Mouse (Mus musculus) stomach, embryonic 16.5 days (tissue): Measurements from ENCODE around the gene Hus1b. TPM values are rescaled to one million over a fixed set of nuclear protein-coding genes. Genes with fewer than 3 reads are reported as not detected.

Experiments
- ATAC-seq: fragments of 200-750 bp; cut with Nextera tagmentation; 2 replicates; pipeline ENCODE4 v1.8.0; 2017; ENCODE audit warnings: moderate number of reproducible peaks, moderate TSS enrichment; ENCODE audit not compliant: insufficient read depth, low FRiP score
- H3K27ac ChIP-seq: fragments of 300-500 bp; sonication (generic); 2 replicates; pipeline ENCODE4 v1.5.1; 2014; ENCODE audit warnings: low read length
- H3K27me3 ChIP-seq: fragments of 300-500 bp; sonication (generic); 2 replicates; pipeline ENCODE4 v1.6.1; 2014; ENCODE audit warnings: low read length, control low read depth, mixed read lengths; ENCODE audit not compliant: control insufficient read depth, insufficient read depth
- H3K36me3 ChIP-seq: fragments of 300-500 bp; sonication (generic); 2 replicates; pipeline ENCODE4 v1.6.1; 2014; ENCODE audit warnings: low read length; ENCODE audit not compliant: control insufficient read depth, insufficient read depth
- H3K4me1 ChIP-seq: fragments of 300-500 bp; sonication (generic); 2 replicates; pipeline ENCODE4 v1.6.1; 2014; ENCODE audit warnings: low read length, control low read depth, mixed read lengths; ENCODE audit not compliant: control insufficient read depth, insufficient read depth
- H3K4me2 ChIP-seq: fragments of 300-500 bp; sonication (generic); 2 replicates; pipeline ENCODE4 v1.6.1; 2014; ENCODE audit warnings: low read depth, low read length, mixed read lengths
- H3K4me3 ChIP-seq: fragments of 300-500 bp; sonication (generic); replicated peaks from 2 replicates; pipeline ENCODE4 v1.5.1; 2014; ENCODE audit warnings: mild to moderate bottlenecking, low read length
- H3K9ac ChIP-seq: fragments of 300-500 bp; sonication (generic); 2 replicates; pipeline ENCODE4 v1.6.1; 2014; ENCODE audit warnings: low read length
- H3K9me3 ChIP-seq: fragments of 300-500 bp; sonication (generic); replicated peaks from 2 replicates; pipeline ENCODE4 v1.6.1; 2016; ENCODE audit warnings: low read length, control low read depth; ENCODE audit not compliant: control insufficient read depth
- WGBS: fragments of 180-500 bp; shearing (Covaris S2); extraction: QIAGEN DNeasy Blood & Tissue Kit; methylation state at CpG from one replicate; pipeline ENCODE4 v1.1.7; 2014; 5-methylcytosine and 5-hydroxymethylcytosine counted together
- polyA plus RNA-seq: library from polyadenylated mRNA; unstranded; fragments of >200 nt; fragmentation: Nextera tagmentation; extraction: Ambion mirVana; gene quantifications from 2 replicates; pipeline ENCODE4 v1.2.1, GENCODE M21; 2015

Hus1b gene
- polyA plus RNA-seq, 1 experiment from 2014 or later = not detected

DNA sequence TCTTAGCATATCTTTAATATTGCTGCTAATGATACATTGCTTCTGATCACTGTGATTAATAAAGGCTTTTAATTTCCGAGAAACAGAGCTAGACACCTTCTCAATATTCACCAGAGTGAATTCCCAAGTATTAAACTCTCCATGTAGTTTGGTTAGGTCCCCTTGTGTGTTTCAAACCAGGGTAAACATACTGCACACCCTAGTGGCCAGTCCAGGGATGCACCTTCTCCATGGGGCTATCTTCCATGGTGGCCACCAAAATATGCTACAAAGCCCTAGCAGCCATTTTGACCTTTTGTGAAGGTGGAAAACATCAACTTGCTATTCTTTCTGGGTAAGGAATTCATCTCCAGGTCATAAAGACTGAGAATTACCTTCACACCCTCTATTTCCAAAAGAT lies 34.1 kb upstream of the Hus1b start:
- no peak overlapping the region for H3K27ac ChIP-seq
- no peaks in the 10 kb centered on the region for H3K9me3 ChIP-seq
- no peak overlapping the region for H3K4me3 ChIP-seq
- WGBS = 80% methylated on average over 1 of the region's 1 CpGs
- no peak for ATAC-seq
- no peak overlapping the region for H3K9ac ChIP-seq
- H3K27me3 ChIP-seq = no peaks in the 10 kb centered on the region
- peaks cover 11% of the 10 kb centered on the region; the same call in 1 of the 2 replicates for H3K4me1 ChIP-seq
- H3K36me3 ChIP-seq = no peaks in the 10 kb centered on the region
- no peak overlapping the region for H3K4me2 ChIP-seq

- H3K4me1 ChIP-seq = 0 out of 2 replicates have a peak, but pooled peaks cover 2% of the 10 kb centered on the region
- no peaks in the 10 kb centered on the region for H3K9me3 ChIP-seq
- H3K4me3 ChIP-seq = no peak overlapping the region
- no peaks in the 10 kb centered on the region for H3K36me3 ChIP-seq
- H3K27me3 ChIP-seq = no peaks in the 10 kb centered on the region
- H3K27ac ChIP-seq = no peak overlapping the region
- no peak overlapping the region for H3K4me2 ChIP-seq
- H3K9ac ChIP-seq = no peak overlapping the region
- ATAC-seq = no peak
- 58% methylated on average over 4 of the region's 4 CpGs for WGBS
These were observed 30.7 kb upstream of the Hus1b start for GRCm38 (mm10) chr13:30978224-30978623.

- Histone ChIP-seq H3K9ac (no peak overlapping the region), H3K4me1 (peaks cover 7% of the 10 kb centered on the region), H3K27me3 (no peaks in the 10 kb centered on the region), H3K9me3 (no peaks in the 10 kb centered on the region), H3K4me3 (no peak overlapping the region), H3K36me3 (no peaks in the 10 kb centered on the region), H3K27ac (no peak overlapping the region), H3K4me2 (no peak overlapping the region)
- 35% methylated on average over 8 of the region's 8 CpGs for WGBS
- ATAC-seq = no peak
These were observed 29.1 kb upstream of the Hus1b start for GRCm38 (mm10) chr13:30976536-30977084.

DNA sequence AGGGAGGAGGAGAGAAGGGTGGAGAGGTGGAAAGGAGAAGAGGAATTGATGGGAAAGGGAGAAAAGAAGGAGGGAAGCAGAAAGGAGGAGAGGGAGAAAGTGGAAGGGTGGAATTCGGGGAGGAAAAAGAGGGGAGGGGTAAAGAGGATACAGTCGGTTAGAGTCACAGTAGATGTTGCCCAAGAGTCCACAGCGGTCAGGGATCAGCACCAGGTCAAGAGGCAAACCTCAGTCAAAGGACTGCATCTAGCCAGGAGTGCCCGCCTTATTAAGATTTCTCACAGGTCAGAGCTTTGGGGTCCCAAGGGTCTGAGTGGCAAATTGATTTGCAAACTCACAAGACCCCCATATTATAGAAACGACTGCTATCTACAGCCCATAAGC lies 26.7 kb upstream of the Hus1b start:
- H3K9ac ChIP-seq = peak overlapping the region; percentile 79
- H3K9me3 ChIP-seq = no peaks in the 10 kb centered on the region
- H3K36me3 ChIP-seq = no peaks in the 10 kb centered on the region
- peak overlapping the region; percentile 66 for H3K4me3 ChIP-seq
- H3K4me1 ChIP-seq = peaks cover 10% of the 10 kb centered on the region
- H3K27ac ChIP-seq = peak overlapping the region; percentile 73; the same call in 1 of the 2 replicates
- H3K27me3 ChIP-seq = no peaks in the 10 kb centered on the region
- peak; percentile 11; the same call in 1 of the 2 replicates for ATAC-seq
- H3K4me2 ChIP-seq = peak overlapping the region; percentile 68
- 24% methylated on average over 5 of the region's 5 CpGs for WGBS

DNA sequence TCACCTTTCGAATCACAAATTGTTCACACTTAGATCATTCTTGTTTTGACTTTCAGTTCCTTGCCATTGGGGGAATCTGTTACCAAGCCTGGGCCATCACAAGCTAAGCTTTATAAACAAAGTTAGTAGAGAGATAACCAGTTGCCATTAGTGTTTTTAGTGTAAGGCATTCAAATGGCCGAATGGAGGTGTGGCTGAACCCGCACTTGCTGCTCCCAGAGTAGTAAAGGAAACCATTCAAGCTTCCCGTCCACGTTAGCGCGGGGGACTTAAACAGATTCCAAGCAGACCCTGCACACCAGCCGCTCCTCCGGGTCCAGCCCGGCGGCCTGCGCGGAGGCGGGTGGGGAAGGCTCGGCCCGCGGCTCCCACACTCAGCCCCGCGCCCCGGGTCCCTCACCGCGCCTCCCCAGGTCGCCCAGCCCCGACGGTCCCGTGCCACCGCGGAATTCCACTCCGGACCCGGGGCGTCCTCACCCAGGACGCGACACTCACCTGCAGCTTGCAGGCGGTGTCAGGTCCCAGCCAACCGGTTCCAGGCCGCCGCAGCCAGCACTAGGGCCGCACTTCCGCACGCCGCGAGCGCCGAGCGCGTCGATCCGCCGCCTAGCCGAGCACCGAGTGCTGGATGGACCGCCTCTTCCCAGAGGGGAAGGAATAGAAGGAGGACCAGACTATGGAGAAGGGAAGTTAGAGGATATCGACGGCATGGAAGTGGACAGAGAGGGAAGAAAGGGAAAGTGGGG lies 26.1 kb upstream of the Hus1b start, which contains the start of the genes Exoc2 and Gm5447:
TSS of gene Exoc2 (minus strand) at position 593 of the 746 bp plus-strand sequence.
TSS of gene Gm5447 (plus strand) at position 704 of the 746 bp plus-strand sequence.
- H3K4me3 ChIP-seq = peak within 1 kb of the TSS; percentile 66
- peak within 1 kb of the TSS; percentile 73 for H3K27ac ChIP-seq
- under 1% methylated on average over 54 of the region's 54 CpGs for WGBS
- H3K9me3 ChIP-seq = no peaks in the 10 kb centered on the region
- peak within 1 kb of the TSS; percentile 68 for H3K4me2 ChIP-seq
- H3K27me3 ChIP-seq = no peaks in the 10 kb centered on the region
- ATAC-seq = peak; percentile 94
- no peaks in the 10 kb centered on the region for H3K36me3 ChIP-seq
- H3K9ac ChIP-seq = peak within 1 kb of the TSS; percentile 79
- peaks cover 14% of the 10 kb centered on the region for H3K4me1 ChIP-seq

GRCm38 (mm10) chr13:30972102-30972501 lies 24.5 kb upstream of the Hus1b start:
- no peak for ATAC-seq
- Histone ChIP-seq H3K4me1 (peaks cover 21% of the 10 kb centered on the region), H3K4me3 (no peak overlapping the region), H3K36me3 (no peaks in the 10 kb centered on the region), H3K27ac (no peak overlapping the region), H3K4me2 (no peak overlapping the region), H3K27me3 (no peaks in the 10 kb centered on the region), H3K9me3 (no peaks in the 10 kb centered on the region), H3K9ac (no peak overlapping the region)
- WGBS = 78% methylated on average over 2 of the region's 2 CpGs

- no peak overlapping the region for H3K9ac ChIP-seq
- peaks cover 29% of the 10 kb centered on the region for H3K4me1 ChIP-seq
- H3K4me2 ChIP-seq = no peak overlapping the region
- H3K9me3 ChIP-seq = no peaks in the 10 kb centered on the region
- H3K36me3 ChIP-seq = no peaks in the 10 kb centered on the region
- H3K27ac ChIP-seq = no peak overlapping the region
- WGBS = 73% methylated on average over 3 of the region's 3 CpGs
- ATAC-seq = no peak
- H3K27me3 ChIP-seq = no peaks in the 10 kb centered on the region
- H3K4me3 ChIP-seq = no peak overlapping the region
These were observed 23.5 kb upstream of the Hus1b start for GRCm38 (mm10) chr13:30971047-30971446.

DNA sequence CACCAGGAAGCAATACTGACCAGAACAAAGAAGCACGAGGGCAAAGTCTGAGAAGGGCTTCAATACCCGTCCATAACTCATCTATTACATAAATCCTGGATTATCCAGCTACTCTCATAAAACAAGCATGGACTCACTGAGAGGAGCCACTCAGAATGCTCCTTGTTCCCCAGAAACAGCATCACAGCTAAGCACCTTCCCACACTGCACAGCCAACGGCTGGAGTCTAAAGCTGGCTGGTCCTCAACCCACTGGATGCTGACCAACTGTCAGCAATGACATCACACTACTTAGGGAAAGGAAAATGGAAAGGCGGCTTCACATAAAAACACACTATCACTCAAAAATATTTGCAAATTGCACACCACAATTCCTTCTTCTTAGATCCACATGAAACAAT lies 20.8 kb upstream of the Hus1b start:
- Histone ChIP-seq H3K27me3 (no peaks in the 10 kb centered on the region), H3K9ac (no peak overlapping the region), H3K27ac (peak overlapping the region; percentile 29), H3K4me2 (no peak overlapping the region), H3K4me3 (no peak overlapping the region), H3K36me3 (no peaks in the 10 kb centered on the region), H3K4me1 (peaks cover 29% of the 10 kb centered on the region), H3K9me3 (no peaks in the 10 kb centered on the region)
- ATAC-seq = no peak; the same call in 1 of the 2 replicates
- 40% methylated on average over 4 of the region's 4 CpGs for WGBS

GRCm38 (mm10) chr13:30966507-30966911 lies 18.9 kb upstream of the Hus1b start:
- WGBS = 26% methylated on average over 10 of the region's 10 CpGs
- H3K27me3 ChIP-seq = no peaks in the 10 kb centered on the region
- no peak overlapping the region for H3K4me3 ChIP-seq
- peak overlapping the region; percentile 29; the same call in 1 of the 2 replicates for H3K4me2 ChIP-seq
- peak overlapping the region; percentile 51; the same call in 1 of the 2 replicates for H3K27ac ChIP-seq
- no peaks in the 10 kb centered on the region for H3K9me3 ChIP-seq
- H3K9ac ChIP-seq = no peak overlapping the region
- peak; percentile 91 for ATAC-seq
- no peaks in the 10 kb centered on the region for H3K36me3 ChIP-seq
- peaks cover 24% of the 10 kb centered on the region for H3K4me1 ChIP-seq
